Mouse (Mus musculus): Measurements from ENCODE around the gene Pkd1l3. TPM values are rescaled to one million over a fixed set of nuclear protein-coding genes. Genes with fewer than 3 reads are reported as not detected.

The Pkd1l3 gene
- polyA plus RNA-seq, 2 experiments from 2014 or later = 0.32 to 1.6 TPM

DNA sequence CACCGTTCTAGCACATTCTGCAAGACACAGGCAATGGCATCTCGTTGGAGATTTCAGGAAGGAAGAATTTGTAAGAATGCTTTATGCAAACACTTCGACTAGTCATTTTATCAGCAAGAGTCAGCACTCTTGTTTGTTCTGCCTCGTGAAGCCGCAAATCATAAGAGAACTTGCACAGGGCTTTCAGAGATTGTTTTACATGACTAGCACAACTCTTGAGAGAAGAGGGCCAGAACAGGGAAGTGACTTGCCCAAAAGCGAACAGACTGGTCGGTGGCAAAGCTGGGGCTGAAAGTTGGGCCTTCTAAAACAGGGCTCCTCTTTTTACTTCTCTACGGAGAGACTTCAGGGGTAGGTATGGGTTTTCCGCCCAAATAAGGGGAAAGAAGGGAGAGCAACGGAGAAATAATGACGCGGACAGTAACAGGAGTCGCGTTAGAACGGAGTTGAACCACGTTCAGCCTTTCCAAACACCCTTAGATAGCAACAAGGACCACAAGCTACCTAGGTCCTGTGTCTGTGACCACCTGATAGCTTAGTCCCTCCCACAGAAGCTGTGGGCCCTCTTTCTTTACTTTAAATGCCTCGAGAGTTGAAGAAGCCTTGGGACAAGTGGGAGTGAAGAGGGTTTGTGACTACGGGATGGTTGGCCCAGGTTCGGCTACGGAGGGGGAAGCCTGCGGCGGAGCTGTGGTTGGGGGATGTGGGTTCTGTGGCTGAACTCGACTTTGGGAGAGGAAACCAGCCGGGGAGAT is 90.4 kb downstream of the Pkd1l3 start:
- ATAC-seq = no peak

GRCm38 (mm10) chr8:109705320-109706075 is 91.2 kb downstream of the Pkd1l3 start, which contains the start of gene Zfp821:
TSS of gene Zfp821 (plus strand) at chr8:109705546.
- ATAC-seq = peak; percentile 81

DNA sequence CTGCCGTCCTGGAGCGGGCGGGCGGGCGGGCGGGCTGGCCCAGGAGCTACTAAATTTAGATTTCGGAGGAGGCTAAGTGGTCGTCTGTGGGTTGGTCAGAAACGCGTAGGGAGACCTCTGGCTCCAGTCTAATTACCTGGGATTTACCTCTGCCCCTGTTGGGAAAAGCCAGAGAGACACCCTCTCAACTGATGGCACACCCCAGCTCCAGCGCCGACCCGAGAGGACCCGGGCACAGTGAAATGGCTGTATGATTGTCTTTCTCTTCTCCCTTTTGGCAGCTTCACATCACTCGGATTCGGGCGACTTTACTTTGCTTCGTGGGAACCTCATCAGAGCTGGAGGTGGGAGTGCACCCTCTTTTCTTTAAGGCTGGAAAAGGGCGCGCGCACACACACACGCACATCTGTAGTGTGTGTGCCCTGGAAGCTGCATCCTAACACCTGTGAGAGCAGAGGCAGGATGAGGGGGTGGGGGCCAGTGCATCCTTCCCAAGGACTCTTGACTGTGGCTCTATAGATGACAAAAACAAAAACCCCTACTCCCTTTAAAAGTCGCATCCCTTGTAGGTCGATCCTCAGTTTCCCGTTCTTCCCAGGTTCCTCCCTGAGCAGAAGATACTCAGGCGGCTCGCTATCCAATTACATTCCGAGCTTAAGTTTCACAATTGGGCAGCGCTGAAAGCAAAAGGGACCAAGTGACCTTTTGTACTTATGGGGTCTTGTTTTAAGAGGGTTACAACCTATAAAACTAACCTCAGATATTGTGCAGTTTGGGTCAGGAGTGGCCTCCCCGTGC is 92.0 kb downstream of the Pkd1l3 start:
- no peak for ATAC-seq

GRCm38 (mm10) chr8:109706874-109707237 is 92.5 kb downstream of the Pkd1l3 start:
- ATAC-seq = peak; percentile 47

- ATAC-seq = peak; percentile 54
Measured at GRCm38 (mm10) chr8:109707921-109708320, 93.6 kb downstream of the Pkd1l3 start.

- ATAC-seq = no peak
Measured at GRCm38 (mm10) chr8:109712521-109712920, 98.2 kb downstream of the Pkd1l3 start.

- no peak for ATAC-seq
Measured at GRCm38 (mm10) chr8:109714961-109715360, 100.6 kb downstream of the Pkd1l3 start.

Other genes starting within 250 kb of the Pkd1l3 start
- not detected for gene Pmfbp1, start 120.5 kb upstream of the Pkd1l3 start, polyA plus RNA-seq (2017; shearing (Covaris generic))
- gene Dhx38, start 48.7 kb upstream of the Pkd1l3 start, polyA plus RNA-seq (2017; shearing (Covaris generic)) = 10 to 100 TPM in 1 of 2 experiments, 1 to 10 TPM in 1; 9.1 to 14.2 TPM
- gene Txnl4b, start 48.6 kb upstream of the Pkd1l3 start, polyA plus RNA-seq (2017; shearing (Covaris generic)) = 10 to 100 TPM; 16.5 to 17.9 TPM
- gene Hp, start 35.3 kb upstream of the Pkd1l3 start, polyA plus RNA-seq (2017; shearing (Covaris generic)) = not detected
- gene Dhodh, start 5.8 kb upstream of the Pkd1l3 start, polyA plus RNA-seq (2017; shearing (Covaris generic)) = 10 to 100 TPM; 29.0 to 32.3 TPM
- 100 to 1,000 TPM; 128 to 129 TPM for gene Ist1, start 78.7 kb downstream of the Pkd1l3 start, polyA plus RNA-seq (2017; shearing (Covaris generic))
- 1 to 10 TPM; 5.1 to 5.5 TPM for gene Zfp821, start 91.0 kb downstream of the Pkd1l3 start, polyA plus RNA-seq (2017; shearing (Covaris generic))
- gene Atxn1l, start 123.2 kb downstream of the Pkd1l3 start, polyA plus RNA-seq (2017; shearing (Covaris generic)) = 1 to 10 TPM; 2.2 to 2.8 TPM
- 10 to 100 TPM; 28.9 to 29.2 TPM for gene Ap1g1, start 164.0 kb downstream of the Pkd1l3 start, polyA plus RNA-seq (2017; shearing (Covaris generic))

Data from activated CD4-positive, CD25-positive, alpha-beta regulatory T cell, adult 4 months (primary cell).